Mouse (Mus musculus) thymus, adult 2 months (tissue): Measurements from ENCODE around the gene Parp11.

Experiments used
- CTCF ChIP-seq: fragments of 200-500 bp; IDR thresholded peaks from 2 replicates; pipeline ENCODE4 v1.5.1; 2012; ENCODE audit warnings: mild to moderate bottlenecking, control low read depth, low read length, moderate library complexity, borderline replicate concordance; ENCODE audit not compliant: control insufficient read depth, poor library complexity, insufficient read depth; ENCODE audit errors: extremely low read depth
- POLR2A ChIP-seq: fragments of 200-500 bp; IDR thresholded peaks from 2 replicates; pipeline ENCODE4 v1.6.1; 2012; ENCODE audit warnings: mild to moderate bottlenecking, low read length, control low read depth, moderate library complexity; ENCODE audit not compliant: control insufficient read depth, poor library complexity, insufficient read depth; ENCODE audit errors: extremely low read depth

GRCm38 (mm10) chr6:127401419-127401818 is 45.2 kb upstream of the Parp11 start:
- TF ChIP-seq CTCF (no peak), POLR2A (no peak)
